Mouse (Mus musculus) heart, postnatal 0 days (tissue): Measurements from ENCODE around the gene Tma7. TPM values are rescaled to one million over a fixed set of nuclear protein-coding genes. Genes with fewer than 3 reads are reported as not detected.
A peak's percentile ranks its signal among the peaks of the same experiment; 100 is the strongest.

Source experiments
- ATAC-seq: fragments of 200-750 bp; cut with Nextera tagmentation; 2 replicates; pipeline ENCODE4 v1.8.0; 2017; ENCODE audit warnings: low read depth, moderate number of reproducible peaks, moderate library complexity; ENCODE audit not compliant: insufficient read depth
- DNase-seq: peaks from one replicate; pipeline ENCODE4 v3.0.0-alpha.2; 2016; ENCODE audit warnings: low spot score
- H3K27ac ChIP-seq: fragments of 300-500 bp; sonication (generic); 2 replicates; pipeline ENCODE4 v1.5.1; 2014; ENCODE audit warnings: low read depth, mild to moderate bottlenecking
- H3K27me3 ChIP-seq: fragments of 300-500 bp; sonication (generic); 2 replicates; pipeline ENCODE4 v1.6.1; 2014; ENCODE audit warnings: low read length, mixed read lengths; ENCODE audit not compliant: control insufficient read depth, insufficient read depth
- H3K36me3 ChIP-seq: fragments of 300-500 bp; sonication (generic); replicated peaks from 2 replicates; pipeline ENCODE4 v1.6.1; 2014; ENCODE audit warnings: low read length, mixed read lengths; ENCODE audit not compliant: control insufficient read depth, insufficient read depth
- H3K4me1 ChIP-seq: fragments of 300-500 bp; sonication (generic); 2 replicates; pipeline ENCODE4 v1.6.1; 2014; ENCODE audit warnings: antibody characterized with exemption; ENCODE audit not compliant: control insufficient read depth, insufficient read depth
- H3K4me2 ChIP-seq: fragments of 300-500 bp; sonication (generic); 2 replicates; pipeline ENCODE4 v1.6.1; 2014; ENCODE audit warnings: low read depth, mild to moderate bottlenecking, low read length, moderate library complexity
- H3K4me3 ChIP-seq: fragments of 300-500 bp; sonication (generic); 2 replicates; pipeline ENCODE4 v1.5.1; 2014; ENCODE audit warnings: low read depth, low read length
- H3K9ac ChIP-seq: fragments of 300-500 bp; sonication (generic); replicated peaks from 2 replicates; pipeline ENCODE4 v1.6.1; 2014; ENCODE audit warnings: low read depth, low read length, mixed read lengths
- H3K9me3 ChIP-seq: fragments of 300-500 bp; sonication (generic); replicated peaks from 2 replicates; pipeline ENCODE4 v1.6.1; 2016; ENCODE audit warnings: low read length; ENCODE audit not compliant: control insufficient read depth
- CTCF ChIP-seq: IDR thresholded peaks from 2 replicates; pipeline ENCODE4 v1.5.1; 2016; ENCODE audit warnings: antibody characterized with exemption, control low read depth, low read depth
- EP300 ChIP-seq: IDR thresholded peaks from 2 replicates; pipeline ENCODE4 v1.6.1; 2016; ENCODE audit warnings: antibody characterized with exemption, low read depth
- WGBS: fragments of 180-500 bp; shearing (Covaris S2); extraction: QIAGEN DNeasy Blood & Tissue Kit; methylation state at CpG from one replicate; pipeline ENCODE4 v1.1.7; 2014; 5-methylcytosine and 5-hydroxymethylcytosine counted together
- polyA plus RNA-seq: library from polyadenylated mRNA; unstranded; fragments of >200 nt; fragmentation: Nextera tagmentation; extraction: Ambion mirVana; gene quantifications from 2 replicates; pipeline ENCODE4 v1.2.1, GENCODE M21; 2015
- total RNA-seq: library from RNA; depleted of rRNA; stranded (reverse); fragments of >200 nt; gene quantifications from 2 replicates; pipeline ENCODE4 v1.2.3, GENCODE M21; 2014; ENCODE audit warnings: low replicate concordance

Gene Tma7
- total and polyA plus RNA-seq, 2 experiments from 2014 or later, result 74.5 to 490 TPM

DNA sequence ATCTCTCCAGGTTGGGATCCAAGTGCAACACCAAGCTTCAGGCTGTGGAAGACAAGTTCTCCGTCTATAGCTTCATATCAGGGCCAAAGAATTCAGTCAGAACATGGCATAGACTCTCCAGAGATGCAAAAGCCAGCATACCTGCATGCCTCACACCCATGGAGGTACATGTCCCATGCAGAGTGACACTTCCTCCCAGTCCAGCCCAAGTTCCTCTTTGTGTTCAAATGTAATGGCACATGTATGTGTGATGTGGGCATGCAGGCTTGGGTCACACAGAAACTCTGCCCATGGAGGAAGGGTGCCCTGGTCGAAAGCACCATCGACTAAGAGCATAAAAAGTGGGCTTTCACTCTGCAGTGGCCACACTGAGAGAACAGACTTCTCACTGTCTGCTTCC, 41.8 kb upstream of the Tma7 start:
- no peak overlapping the region for H3K4me2 ChIP-seq
- no peaks in the 10 kb centered on the region for H3K4me1 ChIP-seq
- DNase-seq, result no peak
- no peak overlapping the region for H3K9ac ChIP-seq
- H3K36me3 ChIP-seq, result peaks cover 6% of the 10 kb centered on the region; the same call in 1 of the 2 replicates
- WGBS, result 75% methylated on average over 3 of the region's 3 CpGs
- no peaks in the 10 kb centered on the region for H3K27me3 ChIP-seq
- H3K9me3 ChIP-seq, result no peaks in the 10 kb centered on the region
- no peak for ATAC-seq
- H3K4me3 ChIP-seq, result no peak overlapping the region
- TF ChIP-seq CTCF, result no peak
- no peak for TF ChIP-seq EP300
- H3K27ac ChIP-seq, result no peak overlapping the region

DNA sequence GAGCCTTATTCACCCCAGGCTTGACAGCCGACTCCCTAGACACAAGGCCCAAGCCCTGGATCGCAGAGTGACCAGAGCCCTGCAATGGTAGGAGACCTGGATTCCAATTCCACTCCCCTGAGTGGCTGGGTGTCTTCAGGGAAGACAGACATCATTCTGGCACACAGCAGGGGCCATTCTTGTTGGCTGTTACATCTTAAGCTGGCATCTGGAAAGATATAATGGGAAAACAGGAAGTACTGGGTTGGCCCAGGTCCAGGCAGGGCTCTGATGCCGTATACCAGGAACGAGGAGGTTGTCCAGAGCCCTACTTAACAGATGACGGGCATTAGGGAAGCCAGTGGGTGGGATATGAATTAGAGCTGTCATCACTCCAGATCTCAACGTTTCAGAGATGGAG, 40.9 kb upstream of the Tma7 start:
- Histone ChIP-seq H3K4me1 (no peaks in the 10 kb centered on the region), H3K4me3 (no peak overlapping the region), H3K27me3 (no peaks in the 10 kb centered on the region), H3K27ac (no peak overlapping the region), H3K9ac (no peak overlapping the region), H3K4me2 (no peak overlapping the region), H3K9me3 (no peaks in the 10 kb centered on the region), H3K36me3 (peaks cover 14% of the 10 kb centered on the region)
- no peak for DNase-seq
- TF ChIP-seq EP300, result no peak
- 28% methylated on average over 6 of the region's 6 CpGs for WGBS
- 0 out of 2 replicates have a peak, but pooled peaks have one; percentile 11 for ATAC-seq

DNA sequence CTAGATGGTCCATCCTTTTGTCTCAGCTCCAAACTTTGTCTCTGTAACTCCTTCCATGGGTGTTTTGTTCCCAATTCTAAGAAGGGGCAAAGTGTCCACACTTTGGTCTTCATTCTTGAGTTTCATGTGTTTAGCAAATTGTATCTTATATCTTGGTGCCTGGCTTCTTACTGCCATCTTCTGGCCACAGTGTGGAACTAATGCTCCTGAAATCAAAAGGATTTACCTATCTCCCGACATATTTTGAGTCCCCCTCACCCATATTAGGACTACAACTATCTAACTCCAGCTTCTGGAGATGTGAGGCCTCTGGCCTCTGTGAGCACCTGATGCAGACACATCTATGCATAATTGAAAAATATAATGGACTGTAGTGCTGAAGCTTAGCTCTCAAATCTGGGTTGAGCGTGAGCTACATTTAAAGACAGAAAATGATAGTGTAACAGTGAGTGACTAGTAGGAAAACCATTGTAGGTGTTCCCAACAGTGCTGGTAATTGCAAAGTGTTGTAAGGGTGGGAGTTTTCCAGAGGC, 40.2 kb upstream of the Tma7 start:
- ATAC-seq (no peak), DNase-seq (peak; percentile 40)
- Histone ChIP-seq H3K9me3 (no peaks in the 10 kb centered on the region), H3K4me1 (no peaks in the 10 kb centered on the region), H3K36me3 (peaks cover 20% of the 10 kb centered on the region), H3K27me3 (no peaks in the 10 kb centered on the region), H3K27ac (no peak overlapping the region), H3K4me2 (no peak overlapping the region), H3K9ac (no peak overlapping the region), H3K4me3 (no peak overlapping the region)
- TF ChIP-seq EP300, result no peak
- peak; percentile 73 for TF ChIP-seq CTCF
- 35% methylated on average over 2 of the region's 2 CpGs for WGBS

DNA sequence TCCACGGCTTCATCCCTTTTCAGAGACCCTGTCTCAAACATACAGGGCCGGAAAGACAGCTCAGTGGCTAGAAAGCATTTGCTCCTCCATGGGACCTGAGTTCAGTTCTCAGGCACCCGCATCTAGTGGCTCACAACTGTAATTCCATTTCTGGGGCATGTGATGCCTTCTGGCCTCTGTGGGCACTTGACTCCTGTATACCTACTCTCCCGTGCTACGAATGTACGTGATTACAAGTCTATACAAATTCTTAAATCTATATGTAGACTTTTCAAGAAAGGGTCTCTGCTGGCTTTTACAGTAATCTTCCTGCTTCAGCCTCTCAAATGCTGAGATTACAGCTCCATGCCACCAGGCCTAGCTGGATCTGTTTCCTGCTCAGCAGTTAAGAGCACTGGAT, 38.6 kb upstream of the Tma7 start:
- Histone ChIP-seq H3K4me3 (no peak overlapping the region), H3K4me2 (no peak overlapping the region), H3K4me1 (no peaks in the 10 kb centered on the region), H3K27ac (no peak overlapping the region), H3K9me3 (no peaks in the 10 kb centered on the region), H3K9ac (no peak overlapping the region), H3K36me3 (peaks cover 37% of the 10 kb centered on the region), H3K27me3 (no peaks in the 10 kb centered on the region)
- TF ChIP-seq EP300 (no peak), CTCF (no peak)
- no peak for ATAC-seq
- no peak for DNase-seq
- WGBS, result 86% methylated on average over 6 of the region's 6 CpGs

DNA sequence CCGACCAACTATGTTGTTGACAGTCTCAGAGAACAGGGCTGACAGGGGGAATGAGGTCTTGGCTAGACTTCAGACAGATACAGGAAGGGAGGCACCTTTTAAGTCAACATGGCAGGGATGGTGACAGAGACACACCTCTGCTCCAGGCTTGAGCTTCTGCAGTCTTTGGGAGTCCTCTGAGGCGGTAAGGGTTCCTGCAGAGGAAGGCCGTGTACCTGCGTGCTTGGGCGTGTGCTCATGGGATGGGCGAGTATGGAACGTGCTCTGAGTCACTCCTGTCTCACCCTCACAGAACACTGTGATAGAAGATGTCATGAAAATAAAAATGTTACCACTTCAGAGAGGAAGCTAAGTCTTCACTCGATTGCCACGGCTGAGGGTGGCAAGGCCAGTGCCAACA, 37.2 kb upstream of the Tma7 start:
- 78% methylated on average over 9 of the region's 9 CpGs for WGBS
- Histone ChIP-seq H3K9ac (no peak overlapping the region), H3K36me3 (peaks cover 51% of the 10 kb centered on the region), H3K4me1 (no peaks in the 10 kb centered on the region), H3K9me3 (no peaks in the 10 kb centered on the region), H3K27ac (no peak overlapping the region), H3K27me3 (no peaks in the 10 kb centered on the region), H3K4me2 (no peak overlapping the region), H3K4me3 (no peak overlapping the region)
- TF ChIP-seq CTCF, result no peak
- no peak for TF ChIP-seq EP300
- DNase-seq (no peak), ATAC-seq (no peak)

DNA sequence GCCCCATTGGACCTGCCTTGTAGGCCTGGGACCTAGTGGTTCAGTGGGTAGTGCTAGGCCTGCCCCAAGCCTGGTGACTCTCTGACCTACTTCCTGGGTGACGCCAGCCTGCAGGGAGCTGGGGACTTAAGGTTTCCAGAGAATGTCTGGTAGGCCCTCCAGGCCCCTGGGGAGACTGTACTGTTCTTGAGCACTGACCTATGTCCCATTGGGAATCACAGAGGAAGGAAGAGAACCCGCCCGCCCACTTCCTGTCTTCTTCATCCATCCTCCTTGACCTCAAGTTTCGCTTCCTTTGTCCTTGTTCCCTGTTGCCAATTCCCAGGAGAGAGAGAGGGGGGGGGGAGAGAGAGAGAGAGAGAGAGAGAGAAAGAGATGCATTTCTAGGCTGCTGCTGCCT, 35.7 kb upstream of the Tma7 start:
- Histone ChIP-seq H3K9me3 (no peaks in the 10 kb centered on the region), H3K4me3 (no peak overlapping the region), H3K4me2 (no peak overlapping the region), H3K9ac (no peak overlapping the region), H3K27ac (no peak overlapping the region), H3K36me3 (peaks cover 65% of the 10 kb centered on the region), H3K4me1 (no peaks in the 10 kb centered on the region), H3K27me3 (no peaks in the 10 kb centered on the region)
- DNase-seq (no peak), ATAC-seq (peak; percentile 34; the same call in 1 of the 2 replicates)
- WGBS, result 76% methylated on average over 4 of the region's 4 CpGs
- TF ChIP-seq EP300 (no peak), CTCF (no peak)
